Mouse (Mus musculus) CD4-positive naive resting alpha-beta T cell, adult 76 days (primary cell): ENCODE results near the gene Evi2a. TPM values are rescaled to one million over a fixed set of nuclear protein-coding genes. Genes with fewer than 3 reads are reported as not detected.

Source experiments
- total RNA-seq: library from RNA; stranded (reverse); gene quantifications from one replicate; pipeline ENCODE4 v1.2.4, GENCODE M21; 2023

Evi2a gene
- 24.6 TPM for total RNA-seq

GRCm38 (mm10) chr11:79530333-79530761 is at the start of gene Evi2a, which contains the start of gene Evi2:
Gene Evi2a (minus strand): TSS chr11:79530609.
Gene Evi2 (minus strand): TSS chr11:79530589.

GRCm38 (mm10) chr11:79523560-79524309 is 6.7 kb downstream of the Evi2a start, which contains the start of gene Evi2b:
Gene Evi2b (minus strand): TSS chr11:79523762.

DNA sequence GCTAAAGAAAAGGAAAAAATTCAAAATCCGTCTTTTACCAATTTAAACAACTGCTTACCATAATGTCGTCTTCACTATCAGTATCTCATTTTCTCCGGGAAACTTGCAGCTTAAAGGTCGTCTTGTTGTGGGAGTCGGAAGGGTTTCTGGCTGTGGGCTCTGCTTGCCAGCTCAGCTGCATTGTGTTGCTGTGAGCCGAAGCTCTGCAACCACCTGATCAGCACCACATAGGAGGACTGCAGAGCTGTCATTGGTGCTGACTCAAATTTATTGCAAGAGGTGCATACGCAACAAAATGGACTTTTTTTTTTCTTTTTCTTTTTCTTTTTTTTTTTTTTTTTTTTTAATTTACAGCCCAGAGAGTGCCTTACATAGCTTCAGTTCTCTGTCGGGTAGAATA is 26.6 kb downstream of the Evi2a start, which contains the start of gene Omg:
Omg (minus strand) TSS at position 240 of the 400 bp plus-strand sequence.

Other genes with a start within 250 kb of the Evi2a start
- 3.7 TPM for gene Gm9964, start 233.7 kb downstream of the Evi2a start, total RNA-seq
- gene Nf1, start 190.9 kb downstream of the Evi2a start, total RNA-seq, result 22.9 TPM
- gene Omg, start 26.5 kb downstream of the Evi2a start, total RNA-seq, result 0.67 TPM
- 62.6 TPM for gene Evi2b, start 6.8 kb downstream of the Evi2a start, total RNA-seq
- gene Evi2, start within 50 bp of the Evi2a start, total RNA-seq, result 2.7 TPM
- gene Rab11fip4, start 60.6 kb upstream of the Evi2a start, total RNA-seq, result 41.2 TPM